Mouse (Mus musculus) small intestine, adult 10 weeks (tissue): Measurements from ENCODE around the gene Gm37240. TPM values are rescaled to one million over a fixed set of nuclear protein-coding genes. Genes with fewer than 3 reads are reported as not detected.

Experiments used
- polyA plus RNA-seq: library from polyadenylated mRNA; stranded (reverse); fragments of 350-450 nt; fragmentation: Illumina TruSeq; extraction: RNeasy Lipid Tissue Mini Kit (QIAGEN cat#74804); gene quantifications from one replicate; pipeline ENCODE4 v1.2.3, GENCODE M21; 2014; ENCODE audit warnings: low replicate concordance

The Gm37240 gene
- polyA plus RNA-seq, result 0.22 TPM

DNA sequence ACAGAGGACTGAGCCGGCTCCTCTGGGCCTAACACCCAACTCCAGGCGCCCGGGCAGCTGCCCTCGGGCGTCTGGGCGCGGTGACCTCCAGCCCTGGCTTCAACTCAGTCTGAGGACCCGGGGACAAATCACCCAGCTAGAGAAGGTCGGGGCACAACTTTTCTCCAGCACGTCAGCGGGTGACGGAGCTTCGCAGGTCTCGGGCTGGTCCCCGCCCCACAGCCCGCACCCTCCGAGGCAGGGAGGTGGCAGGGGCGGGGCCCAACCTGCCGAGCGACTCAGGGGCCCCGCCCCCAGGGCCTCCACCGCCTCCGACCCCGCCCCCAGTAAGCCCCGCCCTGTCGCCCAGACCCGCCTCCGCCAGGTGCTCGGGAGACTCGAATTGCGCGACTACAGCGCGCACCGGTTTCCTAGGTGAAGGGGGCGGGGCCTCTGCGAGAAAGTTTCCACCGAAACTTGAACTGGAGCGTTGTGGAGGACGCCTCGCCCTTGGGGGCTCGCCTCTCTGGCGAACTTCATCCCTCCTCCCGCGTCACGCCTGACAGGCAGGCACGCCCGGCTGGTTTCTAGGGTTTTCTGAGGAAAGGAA, at the start of gene Gm37240, which contains the start of gene Glt28d2:
Gm37240 (minus strand) TSS at position 280 of the 589 bp plus-strand sequence.
Glt28d2 (minus strand) TSS at position 278 of the 589 bp plus-strand sequence.

DNA sequence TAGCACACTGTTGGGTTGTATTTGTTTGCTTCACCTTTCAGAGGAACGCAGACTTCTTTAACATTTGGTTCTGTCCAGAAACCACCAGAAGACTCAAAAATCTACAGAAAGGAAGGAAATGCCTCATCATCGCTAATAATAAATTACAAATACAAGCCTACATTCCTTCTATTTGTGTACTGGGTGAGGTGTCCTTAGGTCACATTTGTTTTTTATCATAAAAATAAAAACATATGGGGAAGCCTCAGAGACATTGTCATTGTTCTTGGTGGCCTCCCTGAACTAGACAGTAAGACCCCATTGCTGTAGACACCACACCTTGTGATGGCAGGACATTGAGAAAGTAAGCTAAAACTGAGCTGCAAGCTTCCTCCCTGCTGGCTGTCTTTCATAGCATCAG, 70.1 kb downstream of the Gm37240 start, which contains the start of gene Fam160a1:
Fam160a1 (minus strand) TSS at position 101 of the 400 bp plus-strand sequence.

DNA sequence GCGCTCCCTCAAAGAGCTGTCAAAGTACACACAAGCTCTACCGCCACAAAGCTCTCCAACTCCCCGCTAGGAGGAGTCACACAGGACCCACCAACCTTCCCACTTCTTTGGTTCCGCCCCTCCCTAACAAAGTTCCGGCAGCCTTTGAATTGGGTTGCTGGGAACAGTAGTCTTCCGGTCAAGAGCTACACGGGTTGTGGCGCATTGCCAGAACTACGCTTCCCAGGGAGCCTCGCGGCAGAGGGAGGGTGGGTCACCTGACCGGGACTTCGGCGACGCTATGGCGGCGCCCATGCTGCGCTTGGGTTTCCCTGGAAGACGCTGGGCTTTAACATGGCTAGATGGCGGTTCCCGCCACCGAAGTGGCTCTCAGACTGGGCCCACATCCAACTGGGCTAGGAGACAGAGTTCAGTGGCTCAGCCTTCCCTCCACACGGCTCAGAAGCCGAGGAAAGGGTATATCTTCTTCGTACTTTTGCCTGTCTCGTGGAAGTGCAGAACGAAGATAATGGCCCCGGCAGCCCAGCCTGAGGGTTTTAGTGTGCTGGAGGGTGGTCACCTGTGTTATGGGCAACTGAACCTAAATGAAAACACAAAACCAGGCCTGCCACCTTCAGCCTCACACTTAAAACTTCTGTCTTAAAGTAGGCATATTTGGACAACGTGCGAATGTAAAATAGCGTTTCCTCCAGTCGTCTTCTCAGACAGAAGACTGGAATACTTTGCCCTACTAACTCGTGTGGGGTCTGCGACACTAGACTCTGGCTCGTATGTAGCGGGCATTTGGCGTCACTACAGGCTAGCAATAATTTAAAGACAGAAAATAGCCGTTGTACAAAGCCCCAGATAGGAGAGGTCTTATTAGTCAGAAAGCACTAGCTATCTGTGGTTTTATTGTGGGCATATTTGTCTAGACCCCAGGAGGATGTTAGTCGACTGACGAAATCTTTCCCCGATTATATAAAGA, 313.2 kb downstream of the Gm37240 start, which contains the start of gene Gatb:
Gatb (plus strand) TSS at position 256 of the 967 bp plus-strand sequence.

DNA sequence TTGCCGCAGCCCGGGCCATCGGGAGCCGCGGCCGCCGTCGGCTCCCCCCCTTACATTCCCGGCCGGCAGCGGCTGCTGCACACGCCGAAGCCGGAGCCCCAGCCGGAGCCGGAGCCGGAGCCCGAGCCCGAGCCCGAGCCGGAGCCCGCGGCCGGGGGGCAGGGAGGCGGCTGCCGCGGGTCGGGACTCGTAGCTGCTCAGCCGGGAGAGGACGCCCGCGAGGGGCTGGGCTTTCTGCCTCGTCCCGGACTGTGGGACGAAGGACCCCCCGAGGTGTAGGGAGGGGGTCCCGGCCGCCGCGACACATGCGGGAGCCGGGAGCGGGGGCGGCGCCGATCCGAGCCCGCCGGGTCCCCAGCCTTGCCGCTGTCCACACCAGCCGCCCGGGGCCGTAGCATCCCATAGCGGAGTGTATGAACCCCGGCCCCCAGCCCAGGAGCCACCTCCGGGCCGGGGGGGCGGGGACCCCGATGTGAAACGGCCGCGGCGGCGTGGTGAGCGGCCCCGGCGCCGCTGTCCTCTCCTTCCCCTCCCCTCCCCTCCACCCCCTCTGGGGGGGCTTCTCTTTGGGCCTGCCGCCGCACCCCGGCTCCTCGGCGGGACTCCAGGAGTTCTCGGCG, 1072.4 kb downstream of the Gm37240 start, which contains the start of gene Fbxw7:
Fbxw7 (plus strand) TSS at position 507 of the 620 bp plus-strand sequence.

DNA sequence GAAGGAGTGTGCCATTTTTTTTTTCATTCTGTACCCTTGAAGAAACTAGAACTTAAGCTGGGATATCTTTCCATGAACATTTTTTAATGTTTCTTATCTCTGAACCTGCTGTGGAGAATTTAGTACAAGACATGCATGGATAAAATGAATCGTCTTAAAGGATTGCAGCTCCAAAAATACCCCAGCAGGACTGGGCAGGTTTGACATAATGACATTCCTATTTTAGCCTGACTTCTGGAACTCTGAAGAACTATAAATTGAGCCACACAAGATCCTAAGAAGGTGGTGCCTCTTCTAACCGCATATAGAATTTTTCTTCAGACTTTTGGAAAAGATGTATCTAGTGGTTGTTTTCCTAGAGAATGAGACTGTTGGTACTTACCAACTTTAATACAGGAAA, 1294.0 kb downstream of the Gm37240 start, which contains the start of gene Tigd4:
Tigd4 (plus strand) TSS at position 301 of the 400 bp plus-strand sequence.

DNA sequence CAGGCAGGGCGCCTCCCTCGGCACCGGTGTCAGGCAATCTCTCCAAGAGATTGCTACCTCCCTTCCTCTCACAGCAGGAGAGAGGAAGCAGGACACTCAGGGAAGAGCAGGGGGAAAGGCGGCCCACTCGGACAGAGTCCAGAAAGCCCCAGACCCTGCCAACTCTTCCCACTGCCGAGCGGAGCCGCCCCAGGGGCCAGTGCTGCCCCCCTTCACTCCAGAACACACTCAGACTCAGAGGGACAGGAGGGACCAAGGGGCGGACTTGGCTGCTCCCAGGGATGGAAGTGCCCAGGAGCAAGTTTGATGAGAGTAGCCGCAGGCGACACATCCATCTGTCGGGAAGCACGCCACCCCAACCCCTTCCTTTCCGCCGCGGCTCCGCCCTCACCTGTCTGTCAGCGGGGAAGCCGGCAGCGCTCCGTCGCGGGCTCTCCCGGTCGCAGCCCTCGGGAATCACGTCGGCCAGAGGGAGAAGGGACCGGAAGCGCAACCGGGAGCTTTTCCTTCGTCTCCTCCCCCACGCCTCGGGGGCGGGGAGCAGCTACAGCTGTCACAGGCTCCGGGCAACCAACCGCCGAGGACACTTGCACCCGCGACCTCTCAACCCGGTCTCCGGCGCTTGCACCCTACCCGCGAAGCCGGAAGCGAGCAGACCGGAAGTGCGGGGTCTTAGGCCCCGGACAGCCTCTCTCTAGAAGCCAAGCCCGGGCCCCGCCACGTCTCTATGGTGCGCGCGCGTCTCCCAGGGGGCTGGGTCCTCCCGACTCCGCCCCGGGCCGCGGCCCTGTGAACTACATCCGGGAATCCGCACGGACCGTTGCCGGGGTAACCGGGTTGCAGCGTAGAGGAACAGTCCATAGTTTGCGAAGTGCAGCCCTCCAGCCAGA, 1305.0 kb downstream of the Gm37240 start, which contains the start of gene Arfip1:
Arfip1 (minus strand) TSS at position 603 of the 890 bp plus-strand sequence.

DNA sequence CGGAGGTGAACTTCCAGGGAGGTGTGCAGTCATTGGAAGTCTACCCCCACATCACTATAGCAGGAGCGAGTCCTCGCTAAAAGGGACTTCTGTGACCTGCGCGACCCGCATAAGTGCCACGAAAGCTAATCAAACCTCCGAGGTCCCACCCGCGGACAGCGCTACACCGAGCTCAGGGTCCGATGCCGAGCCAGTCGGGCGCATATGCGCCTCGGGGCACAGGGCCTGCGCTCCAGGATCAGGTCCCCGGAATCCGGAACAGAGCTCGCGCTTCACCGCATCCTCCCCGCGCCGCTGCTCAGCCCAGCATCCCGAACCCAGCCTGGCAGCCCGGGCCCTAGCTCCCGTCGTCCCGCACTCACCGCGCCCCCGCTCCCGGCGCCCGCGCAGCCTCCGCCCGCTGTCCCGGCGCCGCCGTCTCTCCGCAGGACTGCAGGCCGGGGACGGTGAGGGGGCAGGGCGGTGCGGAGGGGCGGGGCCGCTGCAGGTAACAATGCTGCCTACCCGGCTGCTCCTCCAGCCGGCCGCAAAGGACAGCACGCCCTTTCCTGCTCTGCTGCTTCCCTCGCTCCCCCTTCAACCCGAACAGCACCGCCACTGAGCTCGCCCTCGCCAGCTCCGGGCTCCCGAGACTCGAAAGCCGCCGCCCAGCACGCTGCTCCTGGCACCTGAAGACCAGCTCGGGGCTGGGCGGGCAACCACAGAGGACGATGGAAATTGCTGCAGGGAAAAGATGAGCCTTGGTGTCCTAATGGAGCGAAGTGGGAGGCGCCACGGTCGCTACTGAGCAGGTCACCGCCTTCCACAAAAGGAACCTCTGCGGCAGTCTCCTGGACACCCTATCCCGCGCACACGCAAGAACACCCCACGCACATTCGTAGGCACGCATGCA, 1407.1 kb downstream of the Gm37240 start, which contains the start of gene Fhdc1:
Fhdc1 (minus strand) TSS at position 424 of the 892 bp plus-strand sequence.

Other genes starting within 250 kb of the Gm37240 start
- gene Fam160a1, start 70.2 kb downstream of the Gm37240 start, polyA plus RNA-seq, result 6.2 TPM
- gene Glt28d2, start within 50 bp of the Gm37240 start, polyA plus RNA-seq, result 21.3 TPM
- 105 TPM for gene Sh3d19, start 83.6 kb upstream of the Gm37240 start, polyA plus RNA-seq
- not detected for gene Prss48, start 115.0 kb upstream of the Gm37240 start, polyA plus RNA-seq